ENCODE assay signal across 8 mouse cellular contexts in genomic region chr4:120129233-120129885, GRCm38 (mm10). TPM values are rescaled to one million over a fixed set of nuclear protein-coding genes. Genes with fewer than 3 reads are reported as not detected.
DNase-seq lines count a peak whose midpoint lies in the region; ATAC-seq and TF ChIP-seq lines count a peak whose summit lies in the region.

No protein-coding gene starts in this region.

- peak; percentile 48 to 66 for DNase-seq in heart, adult 18-20 months
- DNase-seq in heart, embryonic 10.5 days (ENCODE audit: low spot score) = no peak
- peak; percentile 66 for DNase-seq in adrenal gland, postnatal 25 days
- peak; percentile 68 for DNase-seq in embryonic facial prominence, embryonic 10.5 days (ENCODE audit: low spot score)
- DNase-seq in hindbrain, embryonic 14.5 days (ENCODE audit: low spot score) = peak; percentile 83
- DNase-seq in left cerebral cortex, adult 2 months (ENCODE audit: extremely low spot score in 1 of 2, low spot score in 2 of 2) = peak; percentile 52 to 57

- peaks cover 13% of the 10 kb centered on the region; the same call in 1 of the 2 replicates for H3K4me1 ChIP-seq in heart, embryonic 10.5 days
- H3K4me1 ChIP-seq in embryonic facial prominence, embryonic 10.5 days = peaks cover 22% of the 10 kb centered on the region
- no peaks in the 10 kb centered on the region; the same call in 1 of the 2 replicates for H3K4me1 ChIP-seq in hindbrain, embryonic 14.5 days (replicated peaks; ENCODE audit: control insufficient read depth, insufficient read depth, low read length)
- no peaks in the 10 kb centered on the region for H3K4me1 ChIP-seq in midbrain, embryonic 15.5 days
- 0 out of 2 replicates have a peak, but pooled peaks cover 3% of the 10 kb centered on the region for H3K4me1 ChIP-seq in stomach, embryonic 16.5 days (ENCODE audit: control insufficient read depth, insufficient read depth, low read length)

- no peak overlapping the region for H3K4me3 ChIP-seq in heart, embryonic 10.5 days
- no peak overlapping the region for H3K4me3 ChIP-seq in embryonic facial prominence, embryonic 10.5 days
- H3K4me3 ChIP-seq in hindbrain, embryonic 14.5 days (replicated peaks; ENCODE audit: low read length) = no peak overlapping the region
- no peak overlapping the region for H3K4me3 ChIP-seq in left cerebral cortex, adult 2 months
- H3K4me3 ChIP-seq in midbrain, embryonic 15.5 days = no peak overlapping the region
- no peak overlapping the region for H3K4me3 ChIP-seq in stomach, embryonic 16.5 days (replicated peaks; ENCODE audit: low read length)

- no peaks in the 10 kb centered on the region for H3K9me3 ChIP-seq in heart, embryonic 10.5 days
- H3K9me3 ChIP-seq in embryonic facial prominence, embryonic 10.5 days = no peaks in the 10 kb centered on the region
- no peaks in the 10 kb centered on the region for H3K9me3 ChIP-seq in hindbrain, embryonic 14.5 days (ENCODE audit: control insufficient read depth, low read length)
- H3K9me3 ChIP-seq in midbrain, embryonic 15.5 days = no peaks in the 10 kb centered on the region
- H3K9me3 ChIP-seq in stomach, embryonic 16.5 days (replicated peaks; ENCODE audit: control insufficient read depth, low read length) = no peaks in the 10 kb centered on the region

- H3K9ac ChIP-seq in hindbrain, embryonic 14.5 days = no peak overlapping the region
- no peak overlapping the region for H3K9ac ChIP-seq in midbrain, embryonic 15.5 days
- no peak overlapping the region for H3K9ac ChIP-seq in stomach, embryonic 16.5 days (ENCODE audit: low read length)

- no peak overlapping the region for H3K4me2 ChIP-seq in hindbrain, embryonic 14.5 days (replicated peaks)
- H3K4me2 ChIP-seq in midbrain, embryonic 15.5 days = no peak overlapping the region
- no peak overlapping the region for H3K4me2 ChIP-seq in stomach, embryonic 16.5 days (ENCODE audit: low read depth, low read length)

- intact Hi-C loops in left cerebral cortex, adult 2 months (cut with DNase I) = loop anchor here (5.0 to 10.0 kb wide), 2 partner anchors 497 to 885 kb away; no protein-coding TSS in a partner anchor

- no peak overlapping the region for H3K27ac ChIP-seq in heart, embryonic 10.5 days
- H3K27ac ChIP-seq in embryonic facial prominence, embryonic 10.5 days (replicated peaks) = no peak overlapping the region
- no peak overlapping the region for H3K27ac ChIP-seq in hindbrain, embryonic 14.5 days
- no peak overlapping the region; the same call in 1 of the 2 replicates for H3K27ac ChIP-seq in left cerebral cortex, adult 2 months
- no peak overlapping the region for H3K27ac ChIP-seq in midbrain, embryonic 15.5 days
- no peak overlapping the region for H3K27ac ChIP-seq in stomach, embryonic 16.5 days (ENCODE audit: low read length)

- H3K27me3 ChIP-seq in heart, embryonic 10.5 days (ENCODE audit: insufficient read depth, poor library complexity, severe bottlenecking) = peaks cover 32% of the 10 kb centered on the region
- H3K27me3 ChIP-seq in embryonic facial prominence, embryonic 10.5 days (replicated peaks; ENCODE audit: low read depth, poor library complexity, severe bottlenecking) = no peaks in the 10 kb centered on the region
- no peaks in the 10 kb centered on the region for H3K27me3 ChIP-seq in hindbrain, embryonic 14.5 days (ENCODE audit: control insufficient read depth, insufficient read depth, low read length)
- no peaks in the 10 kb centered on the region for H3K27me3 ChIP-seq in midbrain, embryonic 15.5 days (replicated peaks)
- H3K27me3 ChIP-seq in stomach, embryonic 16.5 days (ENCODE audit: control insufficient read depth, insufficient read depth, low read length) = no peaks in the 10 kb centered on the region

- ATAC-seq in hindbrain, embryonic 14.5 days (ENCODE audit: low FRiP score) = peak; percentile 74; the same call in 1 of the 2 replicates
- peak; percentile 80 for ATAC-seq in midbrain, embryonic 15.5 days (replicated peaks)
- ATAC-seq in stomach, embryonic 16.5 days (ENCODE audit: insufficient read depth, low FRiP score) = peak; percentile 55; the same call in 1 of the 2 replicates

- WGBS in heart, embryonic 10.5 days = 38% methylated on average over 4 of the region's 4 CpGs
- WGBS in embryonic facial prominence, embryonic 10.5 days = 52% methylated on average over 4 of the region's 4 CpGs
- 61% methylated on average over 4 of the region's 4 CpGs for WGBS in hindbrain, embryonic 14.5 days
- 36% methylated on average over 4 of the region's 4 CpGs for WGBS in midbrain, embryonic 15.5 days
- WGBS in stomach, embryonic 16.5 days = 47% methylated on average over 4 of the region's 4 CpGs

- peak; percentile 90 for TF ChIP-seq CTCF in left cerebral cortex, adult 2 months (IDR thresholded peaks at IDR 0.05)

- H3K36me3 ChIP-seq in heart, embryonic 10.5 days = no peaks in the 10 kb centered on the region
- no peaks in the 10 kb centered on the region for H3K36me3 ChIP-seq in embryonic facial prominence, embryonic 10.5 days (replicated peaks)
- H3K36me3 ChIP-seq in hindbrain, embryonic 14.5 days (replicated peaks; ENCODE audit: control insufficient read depth, insufficient read depth) = no peaks in the 10 kb centered on the region
- H3K36me3 ChIP-seq in midbrain, embryonic 15.5 days (replicated peaks) = no peaks in the 10 kb centered on the region
- H3K36me3 ChIP-seq in stomach, embryonic 16.5 days (ENCODE audit: control insufficient read depth, insufficient read depth, low read length) = no peaks in the 10 kb centered on the region

RNA-seq across cellular contexts. Expression of gene Edn2, which starts 31.6 kb away (rescaled TPM):
- total RNA-seq in heart, adult 18-20 months (2021) = not detected
- polyA plus RNA-seq in heart, embryonic 10.5 days (2016; fragmentation: Nextera tagmentation; extraction: Ambion mirVana) = 0.46 and 0.60 TPM in 2 replicates
- not detected in 2 replicates for total RNA-seq in adrenal gland, postnatal 25 days (2021)
- not detected in 2 replicates for polyA plus RNA-seq in embryonic facial prominence, embryonic 10.5 days (2016; fragmentation: Nextera tagmentation; extraction: Ambion mirVana)
- polyA plus RNA-seq in hindbrain, embryonic 14.5 days (2014; fragmentation: Nextera tagmentation; extraction: Ambion mirVana) = not detected in 2 replicates
- total RNA-seq in left cerebral cortex, adult 2 months (2021) = not detected
- polyA plus RNA-seq in midbrain, embryonic 15.5 days (2015; fragmentation: Nextera tagmentation; extraction: Ambion mirVana) = 0.15 and 0.22 TPM in 2 replicates
- polyA plus RNA-seq in stomach, embryonic 16.5 days (2015; fragmentation: Nextera tagmentation; extraction: Ambion mirVana) = 3.7 and 4.0 TPM in 2 replicates
